Mouse (Mus musculus) left cerebral cortex, postnatal 10 days (tissue): ENCODE data around the gene Meaf6. TPM values are rescaled to one million over a fixed set of nuclear protein-coding genes. Genes with fewer than 3 reads are reported as not detected.

Experiments
- DNase-seq, 2 experiments: peaks; one replicate each; pipeline ENCODE4 v3.0.0; 2021 to 2022; ENCODE audit warnings: low spot score in 2 of 2, mixed read lengths in 1 of 2; ENCODE audit errors: extremely low spot score in 1 of 2
- intact Hi-C: fragments of 180-260 bp; cut with DNase I; formaldehyde crosslinking; loops from one replicate; pipeline ENCODE4 v1.15.1; 2025
- total RNA-seq, 2 experiments: library from RNA; stranded (reverse); gene quantifications; 2 replicates each; pipeline ENCODE4 v1.2.3; 2021

Meaf6 gene
- total RNA-seq, 2 experiments from 2014 or later: 142 to 151 TPM

DNA sequence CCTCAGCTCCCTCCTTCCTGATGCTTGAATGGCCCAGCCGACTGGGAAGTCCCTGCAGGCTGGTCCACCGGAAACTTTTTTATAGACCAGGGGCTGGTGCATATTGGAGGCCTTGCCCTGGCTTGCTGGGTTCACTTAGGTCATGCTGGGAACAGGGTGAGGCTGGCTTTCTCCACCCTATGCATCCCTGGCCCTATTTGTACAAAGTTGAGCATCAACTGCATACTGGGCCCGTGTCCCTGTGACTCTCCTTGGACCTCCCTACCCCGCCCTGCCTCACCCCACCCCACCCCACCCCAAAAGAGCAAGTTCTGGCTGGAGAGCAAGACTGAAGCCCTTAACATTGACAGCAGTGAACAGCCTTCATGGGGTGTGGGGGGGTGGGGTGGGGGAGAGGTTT, 49.3 kb downstream of the Meaf6 start:
- DNase-seq: no peak
- intact Hi-C loops: no loop called here

DNA sequence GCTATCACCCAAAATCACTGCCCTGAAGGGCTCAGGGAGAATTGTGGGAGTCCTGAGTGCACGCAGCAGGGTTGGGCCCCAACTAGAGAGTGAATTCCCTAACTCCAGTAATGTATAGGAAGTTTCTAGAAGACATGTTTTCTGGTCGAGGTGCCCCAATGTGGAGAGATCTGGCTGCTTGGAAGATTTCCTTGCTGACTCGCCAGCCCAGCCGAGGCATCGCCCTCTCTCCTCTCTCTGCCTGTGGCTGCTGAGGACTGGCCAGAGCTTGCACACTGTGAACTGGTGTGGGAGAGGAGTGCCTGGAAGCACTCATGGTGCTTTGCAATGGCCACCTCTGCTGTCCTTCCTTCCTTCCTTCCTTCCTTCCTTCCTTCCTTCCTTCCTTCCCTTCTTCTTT, 49.7 kb downstream of the Meaf6 start:
- no peak for DNase-seq
- intact Hi-C loops: no loop called here

DNA sequence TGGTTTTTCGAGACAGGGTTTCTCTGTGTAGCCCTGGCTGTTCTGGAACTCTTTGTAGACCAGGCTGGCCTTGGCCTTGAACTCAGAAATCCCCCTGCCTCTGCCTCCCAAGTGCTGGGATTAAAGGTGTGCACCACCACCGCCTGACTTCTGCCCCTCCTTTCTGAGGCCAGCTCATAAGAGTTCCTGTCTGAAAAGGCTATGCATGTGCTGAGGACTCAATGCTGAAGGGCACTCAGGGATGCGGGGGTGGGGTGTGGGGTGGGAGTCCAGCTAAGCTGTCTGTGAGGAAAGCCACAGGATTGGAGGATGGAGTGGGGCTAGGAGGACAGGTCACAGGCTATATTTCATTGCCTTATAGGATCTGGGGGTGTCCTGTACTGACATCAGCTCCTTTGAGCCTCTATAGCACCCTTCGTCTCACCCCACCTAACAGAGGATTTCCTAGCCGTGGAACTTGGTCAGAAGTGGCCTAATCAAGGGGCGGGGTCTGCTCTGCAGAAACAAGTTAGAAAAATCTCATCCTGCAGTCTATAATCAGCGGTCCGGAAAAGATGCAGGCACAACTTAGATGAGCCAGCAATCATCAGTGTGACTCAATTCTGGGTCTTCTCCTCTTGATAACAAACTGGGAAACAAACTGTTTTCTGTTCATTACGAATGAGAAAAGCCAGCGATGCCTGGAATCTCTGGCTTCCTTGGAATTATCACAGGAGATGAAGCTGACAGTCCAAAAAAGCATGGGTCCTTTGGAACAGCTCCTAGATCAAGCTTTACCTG, 50.3 kb downstream of the Meaf6 start:
- no peak for DNase-seq
- intact Hi-C loops: no loop called here

- no peak for DNase-seq
- intact Hi-C loops: no loop called here
These were observed 51.5 kb downstream of the Meaf6 start for GRCm38 (mm10) chr4:125136303-125136888.

- intact Hi-C loops: no loop called here
- no peak for DNase-seq
These were observed 53.4 kb downstream of the Meaf6 start for GRCm38 (mm10) chr4:125138321-125138720.

- DNase-seq: no peak
- intact Hi-C loops: no loop called here
These were observed 59.3 kb downstream of the Meaf6 start for GRCm38 (mm10) chr4:125144211-125144610.

- DNase-seq: no peak
- intact Hi-C loops: no loop called here
These were observed 59.7 kb downstream of the Meaf6 start for GRCm38 (mm10) chr4:125144627-125145026.

GRCm38 (mm10) chr4:125145213-125145612, 60.3 kb downstream of the Meaf6 start:
- no peak for DNase-seq
- intact Hi-C loops: no loop called here

GRCm38 (mm10) chr4:125147970-125148369, 63.0 kb downstream of the Meaf6 start:
- DNase-seq: no peak
- intact Hi-C loops: no loop called here

DNA sequence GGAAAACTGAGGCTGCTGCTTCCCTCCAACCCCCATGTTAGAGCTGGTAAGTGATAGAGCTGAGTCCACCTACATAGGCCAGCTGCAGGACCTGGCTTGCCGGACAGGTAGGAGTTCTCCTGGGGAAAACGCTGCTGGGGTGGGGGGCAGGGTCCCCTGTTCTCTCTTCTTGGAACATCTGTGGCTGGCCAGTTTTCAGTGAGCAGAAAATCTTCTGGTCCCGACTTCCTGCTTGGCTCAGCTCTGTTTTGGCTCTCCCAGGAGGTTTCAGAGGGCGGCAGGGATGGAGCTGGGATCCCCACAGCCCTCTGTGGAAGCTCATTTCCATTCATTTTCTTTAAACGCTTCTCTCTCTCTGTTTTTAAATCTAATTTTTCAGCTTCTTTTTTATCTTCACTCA, 64.5 kb downstream of the Meaf6 start:
- intact Hi-C loops: no loop called here
- no peak for DNase-seq

- intact Hi-C loops: no loop called here
- no peak for DNase-seq
These were observed 67.5 kb downstream of the Meaf6 start for GRCm38 (mm10) chr4:125152469-125152868.

- DNase-seq: no peak
- intact Hi-C loops: no loop called here
These were observed 68.8 kb downstream of the Meaf6 start for GRCm38 (mm10) chr4:125153659-125154241.

DNA sequence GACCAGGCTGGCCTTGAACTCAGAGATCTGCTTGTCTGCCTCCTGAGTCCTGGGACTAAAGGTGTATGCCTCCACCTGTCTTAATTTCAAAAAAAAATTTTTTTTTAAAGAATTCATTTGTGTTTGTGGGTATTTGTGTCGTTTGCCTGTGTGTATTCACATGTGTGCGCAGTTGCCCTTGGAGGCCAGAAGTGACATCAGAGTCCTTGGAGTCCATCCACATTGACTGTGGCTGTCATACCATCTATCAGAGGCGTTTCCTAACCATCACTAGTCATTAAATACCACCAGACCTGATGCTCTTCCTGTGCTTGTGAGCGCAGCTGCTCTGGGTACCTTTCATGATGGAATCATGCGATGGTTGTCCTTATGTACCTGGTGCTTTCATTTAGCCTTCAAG, 70.7 kb downstream of the Meaf6 start:
- intact Hi-C loops: loop anchor here (5.0 kb wide), 1 partner anchor 787 kb away; no protein-coding TSS in a partner anchor
- DNase-seq: no peak

DNA sequence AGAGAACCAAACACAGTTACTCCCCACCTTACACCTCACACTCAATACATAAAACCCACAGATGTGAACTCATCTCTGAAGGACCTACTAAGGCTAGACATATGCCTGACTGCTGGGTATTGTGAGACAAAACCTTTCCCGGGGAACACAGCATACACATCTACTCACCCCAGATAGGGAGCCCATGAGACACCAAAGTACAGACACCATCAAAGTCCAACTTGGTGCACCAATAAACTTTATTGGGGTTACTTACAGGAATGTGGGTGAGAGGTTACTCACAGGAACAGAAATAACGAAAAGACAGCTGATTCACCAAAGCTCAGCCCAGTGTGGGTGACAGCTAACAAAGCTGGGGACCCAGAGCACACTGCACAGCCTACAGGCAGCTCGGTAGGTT, 72.4 kb downstream of the Meaf6 start:
- DNase-seq: no peak
- intact Hi-C loops: loop anchor here (5.0 kb wide), 1 partner anchor 785 kb away; no protein-coding TSS in a partner anchor

- DNase-seq: no peak
- intact Hi-C loops: loop anchor here (5.0 kb wide), 1 partner anchor 784 kb away; no protein-coding TSS in a partner anchor
These were observed 73.1 kb downstream of the Meaf6 start for GRCm38 (mm10) chr4:125158081-125158480.

DNA sequence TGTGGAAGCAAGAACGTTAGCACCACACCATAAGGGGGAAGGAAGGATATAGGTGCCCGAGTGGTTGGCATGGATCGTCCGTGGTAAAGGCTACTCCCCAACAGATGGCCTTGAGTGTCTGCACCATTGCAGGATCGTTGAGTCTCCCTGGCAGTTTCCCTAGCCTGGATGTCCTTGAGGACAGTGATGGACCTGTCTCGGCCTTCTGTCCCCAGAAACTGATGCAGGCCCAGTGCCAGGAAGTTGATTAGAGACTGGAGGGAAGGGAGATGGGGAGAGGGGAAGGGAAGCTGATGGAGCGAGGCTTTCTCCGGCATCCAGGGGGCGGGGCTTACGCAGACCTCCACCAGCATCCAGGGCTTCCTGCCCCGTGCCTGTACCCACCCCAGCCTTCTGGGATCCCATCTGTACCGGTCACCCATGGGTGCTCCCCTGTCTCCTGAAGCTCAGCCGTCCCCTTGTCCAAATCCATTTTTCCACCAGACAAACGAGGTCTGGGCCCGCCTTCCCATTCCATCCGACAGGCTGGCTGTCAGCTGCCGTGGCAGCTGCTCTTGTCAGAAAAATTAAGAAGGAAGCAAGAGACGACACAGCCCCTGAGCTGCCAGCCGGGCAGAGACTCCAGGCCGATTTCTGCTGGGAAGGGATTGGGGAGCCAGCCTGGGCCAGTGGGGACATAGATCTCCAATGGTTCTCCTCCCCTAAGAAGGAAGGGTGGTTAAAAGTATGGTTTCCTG, 73.8 kb downstream of the Meaf6 start:
- intact Hi-C loops: loop anchor here (5.0 kb wide), 1 partner anchor 784 kb away; no protein-coding TSS in a partner anchor

GRCm38 (mm10) chr4:125160320-125160950, 75.5 kb downstream of the Meaf6 start:
- intact Hi-C loops: loop anchor here (2.0 to 10.0 kb wide), 2 partner anchors 324 to 802 kb away; no protein-coding TSS in a partner anchor
- peak; percentile 85 to 88 for DNase-seq

More for the DNA sequence above, 73.8 kb downstream of the Meaf6 start:
- peak in 1 of 2 experiments; percentile 37 for DNase-seq

DNA sequence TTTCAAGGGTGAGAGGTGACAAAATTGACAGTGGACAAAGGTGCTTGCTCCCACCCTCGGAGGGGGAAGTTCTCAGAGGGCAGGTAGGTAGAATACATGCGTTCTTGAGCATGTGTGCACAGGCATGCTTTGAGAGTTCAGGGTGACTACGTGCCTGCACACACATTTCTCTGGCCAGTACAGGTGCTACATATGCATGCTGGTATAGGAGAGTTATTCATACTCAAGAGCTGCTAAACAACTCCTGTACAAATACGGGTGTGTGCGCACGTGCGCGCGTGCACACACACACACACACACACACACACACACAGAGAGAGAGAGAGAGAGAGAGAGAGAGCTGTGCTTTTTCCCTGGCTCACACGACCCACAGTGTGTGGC, 76.0 kb downstream of the Meaf6 start:
- intact Hi-C loops: loop anchor here (2.0 to 10.0 kb wide), 2 partner anchors 324 to 802 kb away; no protein-coding TSS in a partner anchor
- no peak for DNase-seq

DNA sequence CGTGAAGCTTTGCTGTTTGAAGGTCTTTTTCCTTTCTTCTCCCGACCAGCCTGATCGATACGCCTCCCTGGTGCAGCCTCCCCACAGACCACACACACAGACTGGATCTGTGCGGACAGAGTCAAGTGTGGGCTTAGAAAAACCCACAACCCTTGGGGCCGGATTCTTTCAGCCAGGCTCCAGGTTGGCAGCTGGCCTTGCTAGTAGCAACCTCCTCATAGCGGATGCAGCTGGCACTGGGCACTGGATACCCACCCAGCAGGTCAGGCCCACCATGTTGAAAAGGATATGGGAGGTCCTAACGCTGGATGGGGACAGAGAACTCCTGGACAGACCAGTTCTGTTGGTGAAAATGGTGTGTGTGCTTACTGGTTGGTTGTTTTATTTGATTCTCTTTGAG, 76.5 kb downstream of the Meaf6 start:
- intact Hi-C loops: loop anchor here (2.0 to 10.0 kb wide), 2 partner anchors 323 to 801 kb away; no protein-coding TSS in a partner anchor

More for the DNA sequence above, 76.5 kb downstream of the Meaf6 start:
- DNase-seq: no peak
